Comparison of ENCODE assay signal across 9 mouse cellular contexts in the genomic region with DNA sequence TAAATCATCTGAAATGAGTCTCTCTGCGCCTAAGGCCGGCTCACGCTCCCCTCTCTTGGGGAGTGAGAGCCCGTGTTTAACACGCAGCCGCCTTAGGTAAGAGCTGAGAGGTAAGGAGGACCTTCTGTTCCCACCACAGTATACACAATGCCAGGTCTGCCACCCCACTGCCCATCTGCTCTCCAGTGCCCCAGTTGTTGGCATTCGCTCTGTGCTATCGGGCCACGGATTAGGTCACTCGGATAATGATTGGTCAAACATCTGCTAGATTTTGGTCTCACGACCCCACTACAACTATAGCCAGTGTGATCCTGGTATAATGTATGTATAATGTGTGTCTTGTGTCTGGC. TPM values are rescaled to one million over a fixed set of nuclear protein-coding genes. Genes with fewer than 3 reads are reported as not detected.
A peak's percentile ranks its signal among the peaks of the same experiment; 100 is the strongest.
DNase-seq lines count a peak whose midpoint lies in the region; ATAC-seq and TF ChIP-seq lines count a peak whose summit lies in the region.
"Had no signal": no experiment of that assay in that cellular context is flagged by ENCODE, and none has a peak within 500 bp of the region (broad histone marks: within the 10 kb centered on the region; RNA-seq: fewer than 3 reads in every experiment).

No protein-coding gene starts in this region.

- H3K4me3 ChIP-seq in heart, postnatal 0 days (ENCODE audit: low read depth, low read length) = peak overlapping the region; percentile 43; the same call in 1 of the 2 replicates
- H3K4me3 ChIP-seq in embryonic facial prominence, embryonic 11.5 days (ENCODE audit: low read depth, low read length) = no peak overlapping the region; the same call in 1 of the 2 replicates
- H3K4me3 ChIP-seq in hindbrain, embryonic 14.5 days (replicated peaks; ENCODE audit: low read length) = peak overlapping the region; percentile 26
- peak overlapping the region; percentile 27; the same call in 1 of the 2 replicates for H3K4me3 ChIP-seq in midbrain, embryonic 11.5 days (ENCODE audit: low read depth, low read length)

- H3K36me3 ChIP-seq in heart, postnatal 0 days (replicated peaks; ENCODE audit: control insufficient read depth, insufficient read depth, low read length) = no peaks in the 10 kb centered on the region
- no peaks in the 10 kb centered on the region for H3K36me3 ChIP-seq in embryonic facial prominence, embryonic 11.5 days (replicated peaks; ENCODE audit: control insufficient read depth, insufficient read depth, low read depth, low read length)
- no peaks in the 10 kb centered on the region for H3K36me3 ChIP-seq in hindbrain, embryonic 14.5 days (replicated peaks; ENCODE audit: control insufficient read depth, insufficient read depth)
- H3K36me3 ChIP-seq in midbrain, embryonic 11.5 days (ENCODE audit: control insufficient read depth, insufficient read depth, low read length) = no peaks in the 10 kb centered on the region

- H3K9me3 ChIP-seq in heart, postnatal 0 days (replicated peaks; ENCODE audit: control insufficient read depth, low read length) = no peaks in the 10 kb centered on the region
- H3K9me3 ChIP-seq in embryonic facial prominence, embryonic 11.5 days (replicated peaks; ENCODE audit: control insufficient read depth, low read length) = no peaks in the 10 kb centered on the region
- H3K9me3 ChIP-seq in hindbrain, embryonic 14.5 days (ENCODE audit: control insufficient read depth, low read length) = peaks cover 3% of the 10 kb centered on the region; the same call in 1 of the 2 replicates
- H3K9me3 ChIP-seq in midbrain, embryonic 11.5 days (ENCODE audit: control insufficient read depth, low read length) = no peaks in the 10 kb centered on the region

- ATAC-seq in heart, postnatal 0 days (ENCODE audit: insufficient read depth, low read depth) = no peak
- no peak for ATAC-seq in embryonic facial prominence, embryonic 11.5 days (replicated peaks; ENCODE audit: insufficient number of reproducible peaks, low FRiP score, low TSS enrichment, low read depth)
- ATAC-seq in hindbrain, embryonic 14.5 days (ENCODE audit: low FRiP score) = no peak; the same call in 1 of the 2 replicates
- no peak for ATAC-seq in midbrain, embryonic 11.5 days (ENCODE audit: low FRiP score)

- H3K9ac ChIP-seq in heart, postnatal 0 days (replicated peaks; ENCODE audit: low read depth, low read length) = 0 out of 2 replicates have a peak overlapping the region, but pooled peaks have one; percentile 51
- H3K9ac ChIP-seq in embryonic facial prominence, embryonic 11.5 days (replicated peaks; ENCODE audit: low read length) = no peak overlapping the region
- H3K9ac ChIP-seq in hindbrain, embryonic 14.5 days = no peak overlapping the region
- H3K9ac ChIP-seq in midbrain, embryonic 11.5 days (ENCODE audit: low read length) = no peak overlapping the region

- H3K4me2 ChIP-seq in heart, postnatal 0 days (ENCODE audit: low read depth, low read length) = peak overlapping the region; percentile 80
- H3K4me2 ChIP-seq in embryonic facial prominence, embryonic 11.5 days (ENCODE audit: low read depth, low read length) = peak overlapping the region; percentile 21
- H3K4me2 ChIP-seq in hindbrain, embryonic 14.5 days (replicated peaks) = peak overlapping the region; percentile 49
- peak overlapping the region; percentile 50 for H3K4me2 ChIP-seq in midbrain, embryonic 11.5 days

- no peak overlapping the region for H3K27ac ChIP-seq in heart, postnatal 0 days (ENCODE audit: low read depth)
- no peak overlapping the region for H3K27ac ChIP-seq in embryonic facial prominence, embryonic 11.5 days (replicated peaks; ENCODE audit: low read depth, low read length)
- H3K27ac ChIP-seq in hindbrain, embryonic 14.5 days = no peak overlapping the region
- H3K27ac ChIP-seq in midbrain, embryonic 11.5 days (ENCODE audit: low read depth, low read length) = no peak overlapping the region

- TF ChIP-seq CTCF in heart, postnatal 0 days (IDR thresholded peaks at IDR 0.05; ENCODE audit: low read depth) = no peak

- TF ChIP-seq EP300 in heart, postnatal 0 days (IDR thresholded peaks at IDR 0.05; ENCODE audit: low read depth) = no peak

- DNase-seq in heart, postnatal 0 days (ENCODE audit: low spot score) = no peak
- no peak for DNase-seq in heart, adult 9 months (ENCODE audit: low spot score in 2 of 2)
- no peak for DNase-seq in embryonic facial prominence, embryonic 11.5 days (ENCODE audit: low spot score)
- no peak for DNase-seq in hindbrain, embryonic 14.5 days (ENCODE audit: low spot score)
- DNase-seq in midbrain, embryonic 11.5 days (ENCODE audit: low spot score, missing footprints) = no peak
- DNase-seq in thymus, postnatal 25 days = no peak
- no peak for DNase-seq in frontal cortex, postnatal 10 days (ENCODE audit: low spot score in 2 of 2)
- no peak for DNase-seq in cerebellum, adult 9-11 months
- DNase-seq: gastrocnemius, postnatal 10 days had no signal

- 60% methylated on average over 11 of the region's 11 CpGs for WGBS in heart, postnatal 0 days
- 66% methylated on average over 11 of the region's 11 CpGs for WGBS in embryonic facial prominence, embryonic 11.5 days
- WGBS in hindbrain, embryonic 14.5 days = 65% methylated on average over 11 of the region's 11 CpGs
- 70% methylated on average over 11 of the region's 11 CpGs for WGBS in midbrain, embryonic 11.5 days

- H3K4me1 ChIP-seq in heart, postnatal 0 days (ENCODE audit: control insufficient read depth, insufficient read depth) = no peaks in the 10 kb centered on the region
- no peaks in the 10 kb centered on the region for H3K4me1 ChIP-seq in embryonic facial prominence, embryonic 11.5 days (ENCODE audit: control insufficient read depth, insufficient read depth, low read length)
- no peaks in the 10 kb centered on the region for H3K4me1 ChIP-seq in hindbrain, embryonic 14.5 days (replicated peaks; ENCODE audit: control insufficient read depth, insufficient read depth, low read length)
- no peaks in the 10 kb centered on the region for H3K4me1 ChIP-seq in midbrain, embryonic 11.5 days (ENCODE audit: control insufficient read depth, insufficient read depth, low read length)

- H3K27me3 ChIP-seq in heart, postnatal 0 days (ENCODE audit: control insufficient read depth, insufficient read depth, low read length) = no peaks in the 10 kb centered on the region
- H3K27me3 ChIP-seq in embryonic facial prominence, embryonic 11.5 days (ENCODE audit: control insufficient read depth, insufficient read depth, low read length) = no peaks in the 10 kb centered on the region
- H3K27me3 ChIP-seq in hindbrain, embryonic 14.5 days (ENCODE audit: control insufficient read depth, insufficient read depth, low read length) = 0 out of 2 replicates have a peak, but pooled peaks cover 3% of the 10 kb centered on the region
- no peaks in the 10 kb centered on the region for H3K27me3 ChIP-seq in midbrain, embryonic 11.5 days (ENCODE audit: control insufficient read depth, insufficient read depth, low read length)

RNA-seq across cellular contexts. Expression of a gene that starts 19.0 kb away (rescaled TPM):
- 20.5 and 20.8 TPM in 2 replicates for total RNA-seq in heart, postnatal 0 days (2014; rRNA removed; ENCODE audit: low replicate concordance)
- 7.4 and 7.9 TPM in 2 replicates for polyA plus RNA-seq in heart, postnatal 0 days (2015; fragmentation: Nextera tagmentation; extraction: Ambion mirVana)
- 11.6 TPM in 2 replicates for polyA plus RNA-seq in embryonic facial prominence, embryonic 11.5 days (2014; fragmentation: Nextera tagmentation; extraction: Ambion mirVana)
- 9.8 and 9.9 TPM in 2 replicates for polyA plus RNA-seq in hindbrain, embryonic 14.5 days (2014; fragmentation: Nextera tagmentation; extraction: Ambion mirVana)
- polyA plus RNA-seq in midbrain, embryonic 11.5 days (2014; fragmentation: Nextera tagmentation; extraction: Ambion mirVana) = 6.1 and 6.6 TPM in 2 replicates

RNA-seq across cellular contexts. Expression of a gene that starts 19.4 kb away (rescaled TPM):
- total RNA-seq in heart, postnatal 0 days (2014; rRNA removed; ENCODE audit: low replicate concordance) = 0.31 and 1.9 TPM in 2 replicates
- 0.14 and 0.25 TPM in 2 replicates for polyA plus RNA-seq in heart, postnatal 0 days (2015; fragmentation: Nextera tagmentation; extraction: Ambion mirVana)
- 10.3 and 11.2 TPM in 2 replicates for polyA plus RNA-seq in embryonic facial prominence, embryonic 11.5 days (2014; fragmentation: Nextera tagmentation; extraction: Ambion mirVana)
- polyA plus RNA-seq in hindbrain, embryonic 14.5 days (2014; fragmentation: Nextera tagmentation; extraction: Ambion mirVana) = 0.15 and 0.26 TPM in 2 replicates
- 0.92 and 1.8 TPM in 2 replicates for polyA plus RNA-seq in midbrain, embryonic 11.5 days (2014; fragmentation: Nextera tagmentation; extraction: Ambion mirVana)

Comparison
In these comparisons a context has a peak if more than half of its experiments do, and no peak if none do; other contexts are left out.
1. H3K4me2 ChIP-seq: peak in every context shown above with its lines; median percentile 80 in heart, postnatal 0 days; 50 in midbrain, embryonic 11.5 days; 49 in hindbrain, embryonic 14.5 days; 21 in embryonic facial prominence, embryonic 11.5 days.